Mouse (Mus musculus) Patski (cell line): Measurements from ENCODE around the gene Avil. TPM values are rescaled to one million over a fixed set of nuclear protein-coding genes. Genes with fewer than 3 reads are reported as not detected.

Experiments
- ATAC-seq: fragments of 100-300 bp; one replicate; pipeline ENCODE4 v1.8.0; 2021
- CTCF ChIA-PET: fragments of 350-600 bp; sonication (Branson Sonifier 250); formaldehyde crosslinking; loops from one replicate; lab custom pipeline; 2022; ENCODE audit warnings: inconsistent platforms; lab: Charles Lee
- POLR2A ChIA-PET: fragments of 350-600 bp; sonication (Branson Sonifier 250); formaldehyde crosslinking; loops from one replicate; lab custom pipeline; 2022; ENCODE audit warnings: antibody characterized with exemption, inconsistent platforms; lab: Charles Lee
- DNase-seq: peaks from one replicate; pipeline ENCODE4 v3.0.0-alpha.2; 2011; ENCODE audit warnings: low read depth, low spot score
- H3K27me3 ChIP-seq: fragments of 371-371 bp; one replicate; pipeline ENCODE4 v1.5.1; 2021
- CTCF ChIP-seq: fragments of 100-300 bp; IDR thresholded peaks from one replicate; pipeline ENCODE4 v1.5.1; 2021
- in situ Hi-C: fragments of 300-500 bp; cut with MboI; formaldehyde crosslinking; loops from 3 replicates; pipeline ENCODE4 v1.11.1; 2018; ENCODE audit warnings: low pct_unique_long_range_greater_than_20kb, mixed read lengths
- polyA plus RNA-seq: library from polyadenylated mRNA; unstranded; gene quantifications from one replicate; pipeline ENCODE4 v1.2.3, GENCODE M21; 2021

Avil gene
- polyA plus RNA-seq, 1 experiment from 2014 or later, result 0.09 TPM

DNA sequence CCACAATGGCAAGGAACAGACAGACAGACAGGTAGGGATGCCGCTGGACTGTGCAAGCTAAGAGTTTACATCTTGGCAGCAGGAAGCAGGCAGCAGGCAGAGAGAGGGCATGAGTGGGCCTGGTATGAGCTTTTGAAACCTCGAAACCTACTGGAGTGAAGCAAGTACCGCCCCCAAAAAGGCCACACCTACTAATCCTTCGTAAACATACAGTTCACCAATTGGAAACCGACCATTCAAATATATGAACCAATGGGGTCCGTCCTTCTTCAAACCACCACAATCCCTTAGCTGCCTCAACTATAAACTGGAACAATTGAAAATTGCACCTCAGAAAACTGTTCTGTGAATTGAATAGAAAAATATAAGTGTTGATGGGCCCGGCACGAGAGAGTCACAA lies 36.7 kb upstream of the Avil start:
- DNase-seq (no peak), ATAC-seq (no peak)
- in situ Hi-C loops, result no loop called here
- ChIA-PET POLR2A (interaction anchor here (1.2 kb wide), 1 partner anchor 36 kb away, joined by 5 read pairs; no protein-coding TSS in a partner anchor), CTCF (interaction anchor here (1.2 to 2.4 kb wide), 2 partner anchors 12 to 45 kb away, joined by 3 to 11 read pairs; no protein-coding TSS in a partner anchor)
- no peaks in the 10 kb centered on the region for H3K27me3 ChIP-seq
- no peak for TF ChIP-seq CTCF

GRCm38 (mm10) chr10:126971363-126972050 lies 29.0 kb upstream of the Avil start:
- in situ Hi-C loops, result no loop called here
- ATAC-seq, result no peak
- H3K27me3 ChIP-seq, result no peaks in the 10 kb centered on the region
- DNase-seq, result no peak
- no peak for TF ChIP-seq CTCF
- ChIA-PET POLR2A (no interaction called here), CTCF (no interaction called here)

DNA sequence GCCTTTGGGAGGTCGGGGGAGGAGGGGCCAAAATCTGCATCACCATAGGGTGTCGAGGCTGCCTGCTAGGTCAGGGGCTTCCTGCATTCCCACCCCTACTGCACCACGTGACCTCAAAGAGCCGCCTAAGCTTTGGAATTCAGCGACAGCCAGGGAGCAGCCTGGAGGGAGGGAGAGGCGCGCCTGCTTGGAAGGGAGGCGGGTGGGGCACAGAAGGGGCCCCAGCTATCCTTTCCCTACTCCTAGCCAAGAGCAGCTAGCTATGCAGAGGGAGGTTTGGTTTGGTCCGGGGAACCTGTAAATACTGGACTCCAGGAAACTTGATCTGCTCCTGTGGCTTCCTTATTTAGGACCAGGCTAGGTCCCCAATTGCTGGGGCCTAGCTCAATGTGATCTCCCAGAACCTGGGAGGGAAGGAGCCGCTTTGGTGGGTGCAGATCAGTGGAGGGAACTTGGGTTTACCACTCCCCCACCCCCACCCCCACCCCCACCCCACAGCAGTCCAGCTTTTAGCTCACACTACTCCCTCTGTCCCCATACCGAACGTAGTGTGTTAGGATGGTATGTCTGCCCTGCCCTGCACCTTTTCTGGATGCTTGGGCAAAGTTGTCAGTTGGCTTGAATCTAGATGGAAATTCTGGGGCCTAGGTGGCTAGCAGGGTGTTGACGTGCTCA lies 28.3 kb upstream of the Avil start:
- no peak for TF ChIP-seq CTCF
- CTCF ChIA-PET, result no interaction called here
- DNase-seq, result no peak
- in situ Hi-C loops, result no loop called here
- POLR2A ChIA-PET, result no interaction called here
- no peaks in the 10 kb centered on the region for H3K27me3 ChIP-seq
- no peak for ATAC-seq

GRCm38 (mm10) chr10:126972988-126973387 lies 27.5 kb upstream of the Avil start:
- DNase-seq (no peak), ATAC-seq (no peak)
- no peak for TF ChIP-seq CTCF
- in situ Hi-C loops, result no loop called here
- ChIA-PET CTCF (no interaction called here), POLR2A (no interaction called here)
- H3K27me3 ChIP-seq, result no peaks in the 10 kb centered on the region

DNA sequence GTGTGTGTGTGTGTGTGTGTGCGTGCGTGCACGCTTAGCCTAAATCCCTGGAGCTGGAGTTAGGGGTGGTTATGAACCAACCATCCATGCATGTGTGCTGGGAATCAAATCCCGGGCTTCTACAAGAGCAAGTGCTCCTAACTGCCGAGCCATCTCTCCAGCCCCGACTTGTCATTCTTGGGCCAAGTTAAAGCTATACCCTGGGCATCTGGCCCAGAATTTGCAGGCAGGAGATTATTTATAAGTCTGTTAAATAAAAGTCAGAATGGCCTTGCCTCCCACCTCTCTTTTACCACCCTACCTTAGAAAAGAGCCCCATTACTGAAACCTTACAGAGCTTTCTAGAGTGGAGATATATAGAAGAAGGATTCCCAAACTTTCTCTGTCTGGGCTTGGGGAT lies 24.8 kb upstream of the Avil start:
- in situ Hi-C loops, result no loop called here
- DNase-seq (no peak), ATAC-seq (no peak)
- TF ChIP-seq CTCF, result no peak
- no peaks in the 10 kb centered on the region for H3K27me3 ChIP-seq
- ChIA-PET POLR2A (interaction anchor here (0.6 to 1.2 kb wide), 2 partner anchors 11 to 18 kb away, joined by 3 to 4 read pairs; no protein-coding TSS in a partner anchor), CTCF (interaction anchor here (0.8 kb wide), 1 partner anchor 12 kb away, joined by 3 read pairs; no protein-coding TSS in a partner anchor)

DNA sequence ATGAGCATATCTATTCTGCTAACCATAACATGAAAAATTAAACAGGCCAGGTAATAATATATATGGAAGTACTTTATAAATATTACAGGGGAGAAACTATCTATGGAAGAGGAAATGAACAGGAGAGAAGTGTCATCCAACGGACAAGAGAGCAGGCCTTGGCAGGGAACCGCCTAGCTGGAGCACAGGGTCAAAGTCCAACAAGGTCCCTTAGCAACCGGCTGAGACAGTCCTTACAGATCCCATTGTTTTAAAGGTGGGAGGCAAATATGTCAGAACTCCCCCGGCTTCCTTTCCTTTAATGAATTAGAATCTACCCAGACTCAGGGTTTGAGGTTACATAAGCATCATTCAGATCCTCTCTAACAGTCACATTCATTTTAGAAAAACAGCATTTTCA lies 23.4 kb upstream of the Avil start:
- TF ChIP-seq CTCF, result no peak
- no peaks in the 10 kb centered on the region for H3K27me3 ChIP-seq
- ATAC-seq, result no peak
- DNase-seq, result no peak
- POLR2A ChIA-PET, result interaction anchor here (1.0 kb wide), 1 partner anchor 14 kb away, joined by 4 read pairs; no protein-coding TSS in a partner anchor
- in situ Hi-C loops, result no loop called here
- CTCF ChIA-PET, result interaction anchor here (0.8 kb wide), 1 partner anchor 12 kb away, joined by 3 read pairs; no protein-coding TSS in a partner anchor

DNA sequence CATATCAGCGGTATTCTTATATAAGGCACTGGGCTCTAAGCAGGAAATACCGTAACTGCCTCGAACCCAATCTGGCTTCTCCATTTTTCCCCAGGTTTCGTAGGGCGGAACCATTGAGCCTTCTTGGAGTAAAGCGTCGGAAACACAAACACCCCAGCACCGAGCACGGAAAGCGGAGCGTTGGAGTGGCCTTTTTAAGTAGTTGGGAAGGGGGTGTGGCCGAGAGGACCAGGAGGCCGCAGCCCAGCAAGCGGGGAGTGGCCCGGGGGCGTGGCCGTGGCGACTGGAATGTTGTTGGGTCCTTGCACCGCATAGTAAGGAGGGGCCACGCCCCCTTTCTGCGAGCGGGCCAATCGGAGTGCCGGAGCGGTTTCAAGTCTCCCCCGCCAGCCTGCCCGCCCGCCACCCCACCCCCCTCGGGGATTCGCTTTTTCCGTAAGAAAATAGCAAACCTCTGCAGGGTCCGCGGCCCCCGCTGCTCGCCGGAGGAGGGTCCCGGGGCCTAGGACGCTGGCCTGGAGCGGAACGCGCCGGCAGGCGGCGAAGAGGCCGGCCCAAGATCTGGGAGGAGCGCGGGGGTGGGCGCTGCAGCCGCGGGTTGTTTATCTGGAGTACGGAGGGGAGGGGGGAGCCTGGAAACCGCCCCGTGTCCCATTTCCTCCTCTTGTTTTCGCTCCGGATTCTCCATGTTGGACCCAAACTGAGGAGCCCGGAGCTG lies 22.1 kb upstream of the Avil start, which contains the start of gene Ctdsp2:
TSS of gene Ctdsp2 (plus strand) at position 441 of the 718 bp plus-strand sequence.
- DNase-seq (peak; percentile 88), ATAC-seq (peak; percentile 87)
- ChIA-PET POLR2A (interaction anchor here (0.9 to 1.0 kb wide), 2 partner anchors 13 to 16 kb away, joined by 3 to 4 read pairs; no protein-coding TSS in a partner anchor), CTCF (no interaction called here)
- H3K27me3 ChIP-seq, result no peaks in the 10 kb centered on the region
- in situ Hi-C loops, result no loop called here
- no peak for TF ChIP-seq CTCF

DNA sequence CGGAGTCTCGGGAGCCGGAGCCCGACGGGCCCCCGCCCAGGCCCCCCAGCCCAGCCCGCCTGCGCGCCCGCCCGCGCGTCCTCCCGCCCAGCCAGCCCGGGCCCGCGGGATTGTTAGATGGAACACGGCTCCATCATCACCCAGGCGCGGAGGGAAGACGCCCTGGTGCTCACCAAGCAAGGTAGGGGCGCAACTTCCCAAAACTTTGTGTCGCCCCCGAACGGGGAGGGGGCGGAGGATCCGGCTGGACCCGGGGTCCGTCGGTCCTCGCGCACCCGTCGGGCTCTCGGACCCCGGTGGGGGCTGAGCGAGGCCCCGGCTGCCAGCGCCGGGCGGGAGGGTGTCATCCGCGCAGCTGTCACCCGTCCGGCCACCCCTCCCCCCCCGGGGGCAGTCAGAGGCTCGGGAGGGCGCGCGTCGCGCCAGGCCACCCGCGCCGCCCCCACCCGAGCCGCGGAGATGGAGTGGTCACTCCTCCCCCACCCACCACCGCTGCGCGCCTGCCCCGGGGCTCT lies 21.3 kb upstream of the Avil start:
- ChIA-PET CTCF (no interaction called here), POLR2A (no interaction called here)
- ATAC-seq, result peak; percentile 15
- no peak for DNase-seq
- no peak for TF ChIP-seq CTCF
- in situ Hi-C loops, result no loop called here
- H3K27me3 ChIP-seq, result no peaks in the 10 kb centered on the region

DNA sequence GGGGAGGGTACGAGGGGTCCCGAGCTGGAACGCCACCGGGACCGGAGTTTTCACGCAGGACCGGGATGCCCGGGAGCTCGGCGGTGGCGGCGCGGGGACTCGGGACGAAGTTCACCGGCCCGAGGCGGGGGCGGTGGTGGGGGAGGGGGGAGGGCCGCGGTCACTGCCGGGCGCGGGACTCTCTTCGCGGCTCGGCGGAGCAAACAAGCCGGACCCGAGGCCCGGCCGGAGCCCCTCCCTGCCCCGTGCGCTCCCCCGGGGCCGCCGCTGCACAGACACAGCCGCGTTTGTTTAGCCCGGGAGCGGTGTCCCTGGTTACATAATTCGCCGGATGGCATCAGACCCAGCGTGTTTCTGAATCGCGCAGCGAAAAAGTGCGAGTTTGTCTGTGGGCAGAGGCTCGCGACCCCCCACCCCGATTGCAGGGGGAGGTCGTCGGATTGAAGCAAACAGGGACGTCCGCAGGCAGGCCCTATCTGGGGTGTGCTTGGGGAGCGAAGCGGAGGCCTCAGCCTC lies 20.8 kb upstream of the Avil start:
- no peaks in the 10 kb centered on the region for H3K27me3 ChIP-seq
- CTCF ChIA-PET, result interaction anchor here (0.7 kb wide), 1 partner anchor 57 kb away, joined by 3 read pairs; no protein-coding TSS in a partner anchor
- no peak for TF ChIP-seq CTCF
- ATAC-seq (no peak), DNase-seq (no peak)
- POLR2A ChIA-PET, result no interaction called here
- in situ Hi-C loops, result no loop called here
